Mouse (Mus musculus): ENCODE data around the gene Cpxcr1. TPM values are rescaled to one million over a fixed set of nuclear protein-coding genes. Genes with fewer than 3 reads are reported as not detected.

Cpxcr1 gene
- polyA plus RNA-seq (2012; rRNA removed) = not detected in 2 replicates

GRCm38 (mm10) chrX:116448644-116449043, at the start of gene Cpxcr1:
TSS of gene Cpxcr1 (plus strand) at chrX:116448944.
- no peak for DNase-seq
- H3K4me3 ChIP-seq (ENCODE audit: insufficient read depth, low read depth, low read length) = no peak within 1 kb of the TSS
- no peaks in the 10 kb centered on the region for H3K4me1 ChIP-seq (ENCODE audit: control insufficient read depth, insufficient read depth, low read length)
- H3K27me3 ChIP-seq (replicated peaks; ENCODE audit: control insufficient read depth, insufficient read depth, low read length) = no peaks in the 10 kb centered on the region
- TF ChIP-seq CTCF (conservative IDR thresholded peaks at IDR 0.05; ENCODE audit: insufficient read depth, insufficient read length, low read depth, low read length) = no peak
- no peak for TF ChIP-seq POLR2A (IDR thresholded peaks at IDR 0.05; ENCODE audit: low read depth, low read length)
- no peaks in the 10 kb centered on the region for H3K36me3 ChIP-seq (ENCODE audit: control insufficient read depth, insufficient read depth, low read length)
- no peak within 1 kb of the TSS for H3K27ac ChIP-seq (ENCODE audit: insufficient read depth, low read depth, low read length)

Other genes with a start within 250 kb of the Cpxcr1 start
- not detected in 2 replicates for gene H2afb2, start 232.2 kb downstream of the Cpxcr1 start, polyA plus RNA-seq (2012; rRNA removed)